Mouse (Mus musculus) liver, adult 2 months (tissue): ENCODE results near the gene Lrriq4. TPM values are rescaled to one million over a fixed set of nuclear protein-coding genes. Genes with fewer than 3 reads are reported as not detected.

Experiments
- DNase-seq: peaks from one replicate; pipeline ENCODE4 v3.0.0-alpha.2; 2011; ENCODE audit warnings: low read depth, low spot score; ENCODE audit errors: extremely low read depth
- H3K27ac ChIP-seq: fragments of 200-500 bp; replicated peaks from 2 replicates; pipeline ENCODE4 v1.5.1; 2012; ENCODE audit warnings: low read depth, mild to moderate bottlenecking, control low read depth, inconsistent platforms, low read length; ENCODE audit not compliant: insufficient read depth
- H3K27me3 ChIP-seq: fragments of 200-500 bp; 2 replicates; pipeline ENCODE4 v1.6.1; 2012; ENCODE audit warnings: mild to moderate bottlenecking, moderate library complexity, low read length, inconsistent platforms; ENCODE audit not compliant: control insufficient read depth, insufficient read depth
- H3K36me3 ChIP-seq: fragments of 200-500 bp; 2 replicates; pipeline ENCODE4 v1.6.1; 2012; ENCODE audit warnings: low read length, inconsistent platforms; ENCODE audit not compliant: control insufficient read depth, insufficient read depth
- H3K4me1 ChIP-seq: fragments of 200-500 bp; 2 replicates; pipeline ENCODE4 v1.6.1; 2011; ENCODE audit warnings: low read length; ENCODE audit not compliant: control insufficient read depth, insufficient read depth
- H3K4me3 ChIP-seq: fragments of 200-500 bp; 2 replicates; pipeline ENCODE4 v1.5.1; 2011; ENCODE audit warnings: low read depth, mild to moderate bottlenecking, control low read depth, low read length, moderate library complexity; ENCODE audit not compliant: insufficient read depth
- H3K79me2 ChIP-seq: fragments of 200-500 bp; 2 replicates; pipeline ENCODE4 v1.6.1; 2012; ENCODE audit warnings: inconsistent platforms, mild to moderate bottlenecking, low read length, moderate library complexity; ENCODE audit not compliant: control insufficient read depth, insufficient read depth
- H3K9ac ChIP-seq: fragments of 200-500 bp; 2 replicates; pipeline ENCODE4 v1.6.1; 2012; ENCODE audit warnings: low read depth, mild to moderate bottlenecking, control low read depth, inconsistent platforms, low read length
- CTCF ChIP-seq: fragments of 200-500 bp; IDR thresholded peaks from 2 replicates; pipeline ENCODE4 v1.5.1; 2011; ENCODE audit warnings: low read depth, low read length, control low read depth
- POLR2A ChIP-seq: fragments of 200-500 bp; IDR thresholded peaks from 2 replicates; pipeline ENCODE4 v1.6.1; 2011; ENCODE audit warnings: low read length, control low read depth; ENCODE audit not compliant: insufficient read depth; ENCODE audit errors: extremely low read depth
- WGBS: fragments of 180-500 bp; shearing (Covaris S2); methylation state at CpG from one replicate; pipeline ENCODE4 v1.1.7; 2018; 5-methylcytosine and 5-hydroxymethylcytosine counted together
- polyA plus RNA-seq: library from polyadenylated mRNA; depleted of rRNA; stranded (reverse); fragments of >200 nt; gene quantifications from 2 replicates; pipeline ENCODE4 v1.2.3, GENCODE M21; 2012; rRNA removed
- total RNA-seq: library from RNA; depleted of rRNA; stranded (reverse); fragments of >200 nt; gene quantifications from 2 replicates; pipeline ENCODE4 v1.2.3, GENCODE M21; 2014; rRNA removed

Gene Lrriq4
- not detected in 2 replicates for total RNA-seq
- polyA plus RNA-seq, result not detected in 2 replicates

- H3K4me1 ChIP-seq, result peaks cover 2% of the 10 kb centered on the region; the same call in 1 of the 2 replicates
- no peak for TF ChIP-seq CTCF
- TF ChIP-seq POLR2A, result no peak
- 79% methylated on average over 2 of the region's 2 CpGs for WGBS
- H3K27ac ChIP-seq, result no peak within 1 kb of the TSS
- H3K36me3 ChIP-seq, result no peaks in the 10 kb centered on the region
- DNase-seq, result no peak
- H3K4me3 ChIP-seq, result no peak within 1 kb of the TSS
- no peaks in the 10 kb centered on the region for H3K79me2 ChIP-seq
- peaks cover 11% of the 10 kb centered on the region; the same call in 1 of the 2 replicates for H3K27me3 ChIP-seq
- no peak within 1 kb of the TSS for H3K9ac ChIP-seq
Observed at GRCm38 (mm10) chr3:30644207-30644606, at the start of gene Lrriq4. TSS of gene Lrriq4 (plus strand) at chr3:30644507.

- 0 out of 2 replicates have a peak, but pooled peaks have one; percentile 13 for TF ChIP-seq POLR2A
- TF ChIP-seq CTCF, result no peak
- WGBS, result 1% methylated on average over 62 of the region's 62 CpGs
- Histone ChIP-seq H3K79me2 (no peaks in the 10 kb centered on the region), H3K4me3 (peak overlapping the region; percentile 66), H3K9ac (peak overlapping the region; percentile 88), H3K4me1 (peaks cover 10% of the 10 kb centered on the region), H3K27ac (peak overlapping the region; percentile 3; the same call in 1 of the 2 replicates), H3K27me3 (no peaks in the 10 kb centered on the region), H3K36me3 (no peaks in the 10 kb centered on the region)
- peak; percentile 43 for DNase-seq
Observed at GRCm38 (mm10) chr3:30595111-30595832, 49.0 kb upstream of the Lrriq4 start.

- Histone ChIP-seq H3K9ac (no peak overlapping the region), H3K79me2 (no peaks in the 10 kb centered on the region), H3K4me3 (no peak overlapping the region), H3K27me3 (no peaks in the 10 kb centered on the region), H3K36me3 (no peaks in the 10 kb centered on the region), H3K27ac (no peak overlapping the region), H3K4me1 (peaks cover 10% of the 10 kb centered on the region)
- no peak for TF ChIP-seq CTCF
- no peak for TF ChIP-seq POLR2A
- DNase-seq, result no peak
- 93% methylated on average over 7 of the region's 7 CpGs for WGBS
Observed at GRCm38 (mm10) chr3:30597271-30597670, 47.0 kb upstream of the Lrriq4 start.

GRCm38 (mm10) chr3:30599711-30600545 is 44.4 kb upstream of the Lrriq4 start, which contains the start of gene Actrt3:
TSS of gene Actrt3 (minus strand) at chr3:30599939.
- peaks cover 6% of the 10 kb centered on the region; the same call in 1 of the 2 replicates for H3K79me2 ChIP-seq
- 4% methylated on average over 32 of the region's 32 CpGs for WGBS
- H3K4me3 ChIP-seq, result peak within 1 kb of the TSS; percentile 88
- peak; percentile 19 for DNase-seq
- H3K27me3 ChIP-seq, result no peaks in the 10 kb centered on the region
- 0 out of 2 replicates have a peak within 1 kb of the TSS, but pooled peaks have one; percentile 51 for H3K27ac ChIP-seq
- H3K4me1 ChIP-seq, result peaks cover 4% of the 10 kb centered on the region; the same call in 1 of the 2 replicates
- TF ChIP-seq CTCF (no peak), POLR2A (no peak)
- H3K36me3 ChIP-seq, result no peaks in the 10 kb centered on the region
- H3K9ac ChIP-seq, result peak within 1 kb of the TSS; percentile 63

GRCm38 (mm10) chr3:30600717-30601116 is 43.6 kb upstream of the Lrriq4 start:
- TF ChIP-seq CTCF, result no peak
- no peak for TF ChIP-seq POLR2A
- Histone ChIP-seq H3K27me3 (no peaks in the 10 kb centered on the region), H3K4me1 (peaks cover 4% of the 10 kb centered on the region; the same call in 1 of the 2 replicates), H3K9ac (peak overlapping the region; percentile 63), H3K36me3 (no peaks in the 10 kb centered on the region), H3K79me2 (peaks cover 6% of the 10 kb centered on the region; the same call in 1 of the 2 replicates), H3K4me3 (peak overlapping the region; percentile 88), H3K27ac (0 out of 2 replicates have a peak overlapping the region, but pooled peaks have one; percentile 51)
- WGBS, result 2% methylated on average over 14 of the region's 14 CpGs
- peak; percentile 56 for DNase-seq
